Mouse (Mus musculus) liver, embryonic 16.5 days (tissue): ENCODE results near the gene Pgap3. TPM values are rescaled to one million over a fixed set of nuclear protein-coding genes. Genes with fewer than 3 reads are reported as not detected.

ENCODE experiments used
- ATAC-seq: fragments of 200-750 bp; cut with Nextera tagmentation; 2 replicates; pipeline ENCODE4 v1.8.0; 2017; ENCODE audit warnings: low read depth, mild to moderate bottlenecking, moderate number of reproducible peaks, moderate library complexity
- H3K27ac ChIP-seq: fragments of 300-500 bp; sonication (generic); 2 replicates; pipeline ENCODE4 v1.5.1; 2014; ENCODE audit warnings: mild to moderate bottlenecking, low read length
- H3K27me3 ChIP-seq: fragments of 300-500 bp; sonication (generic); 2 replicates; pipeline ENCODE4 v1.6.1; 2014; ENCODE audit warnings: low read depth, low read length, mixed read lengths; ENCODE audit not compliant: control insufficient read depth, insufficient read depth
- H3K36me3 ChIP-seq: fragments of 300-500 bp; sonication (generic); 2 replicates; pipeline ENCODE4 v1.6.1; 2014; ENCODE audit warnings: mild to moderate bottlenecking; ENCODE audit not compliant: control insufficient read depth, insufficient read depth
- H3K4me1 ChIP-seq: fragments of 300-500 bp; sonication (generic); 2 replicates; pipeline ENCODE4 v1.6.1; 2014; ENCODE audit warnings: low read depth, low read length, mixed read lengths; ENCODE audit not compliant: control insufficient read depth
- H3K4me2 ChIP-seq: fragments of 300-500 bp; sonication (generic); 2 replicates; pipeline ENCODE4 v1.6.1; 2014; ENCODE audit warnings: low read depth, low read length, mixed read lengths
- H3K4me3 ChIP-seq: fragments of 300-500 bp; sonication (generic); 2 replicates; pipeline ENCODE4 v1.5.1; 2014; ENCODE audit warnings: low read depth, mild to moderate bottlenecking, low read length
- H3K9ac ChIP-seq: fragments of 300-500 bp; sonication (generic); 2 replicates; pipeline ENCODE4 v1.6.1; 2014; ENCODE audit warnings: low read depth, low read length
- H3K9me3 ChIP-seq: fragments of 300-500 bp; sonication (generic); replicated peaks from 2 replicates; pipeline ENCODE4 v1.6.1; 2016; ENCODE audit warnings: low read length; ENCODE audit not compliant: control insufficient read depth
- WGBS: fragments of 180-500 bp; shearing (Covaris S2); extraction: QIAGEN DNeasy Blood & Tissue Kit; methylation state at CpG from one replicate; pipeline ENCODE4 v1.1.7; 2014; ENCODE audit not compliant: insufficient replicate concordance; 5-methylcytosine and 5-hydroxymethylcytosine counted together
- polyA plus RNA-seq: library from polyadenylated mRNA; unstranded; fragments of >200 nt; fragmentation: Nextera tagmentation; extraction: Ambion mirVana; gene quantifications from 2 replicates; pipeline ENCODE4 v1.2.1, GENCODE M21; 2015

The Pgap3 gene
- polyA plus RNA-seq, 1 experiment from 2014 or later: 3.4 TPM

GRCm38 (mm10) chr11:98400816-98401215 is 526 bp upstream of the Pgap3 start:
- Histone ChIP-seq H3K4me2 (peak overlapping the region; percentile 77), H3K9ac (peak overlapping the region; percentile 83), H3K27ac (peak overlapping the region; percentile 93), H3K4me3 (peak overlapping the region; percentile 82), H3K4me1 (peaks cover 9% of the 10 kb centered on the region), H3K36me3 (no peaks in the 10 kb centered on the region), H3K9me3 (no peaks in the 10 kb centered on the region), H3K27me3 (no peaks in the 10 kb centered on the region; the same call in 1 of the 2 replicates)
- 54% methylated on average over 3 of the region's 3 CpGs for WGBS
- peak; percentile 39; the same call in 1 of the 2 replicates for ATAC-seq

- WGBS: 81% methylated on average over 7 of the region's 7 CpGs
- ATAC-seq: no peak
- Histone ChIP-seq H3K27me3 (no peaks in the 10 kb centered on the region), H3K36me3 (no peaks in the 10 kb centered on the region), H3K27ac (no peak overlapping the region), H3K4me2 (no peak overlapping the region), H3K9ac (no peak overlapping the region), H3K4me1 (peaks cover 34% of the 10 kb centered on the region), H3K4me3 (no peak overlapping the region), H3K9me3 (no peaks in the 10 kb centered on the region)
These were observed 2.3 kb downstream of the Pgap3 start for GRCm38 (mm10) chr11:98397946-98398345.

- H3K27ac ChIP-seq: peak overlapping the region; percentile 88
- H3K9ac ChIP-seq: peak overlapping the region; percentile 48
- H3K4me2 ChIP-seq: peak overlapping the region; percentile 37
- no peaks in the 10 kb centered on the region for H3K27me3 ChIP-seq
- peak; percentile 49 for ATAC-seq
- WGBS: 9% methylated on average over 4 of the region's 4 CpGs
- H3K36me3 ChIP-seq: no peaks in the 10 kb centered on the region
- no peaks in the 10 kb centered on the region for H3K9me3 ChIP-seq
- peaks cover 35% of the 10 kb centered on the region for H3K4me1 ChIP-seq
- no peak overlapping the region for H3K4me3 ChIP-seq
These were observed 5.2 kb downstream of the Pgap3 start for GRCm38 (mm10) chr11:98395041-98395440.

GRCm38 (mm10) chr11:98394301-98394700 is 6.0 kb downstream of the Pgap3 start:
- Histone ChIP-seq H3K27me3 (no peaks in the 10 kb centered on the region), H3K4me3 (no peak overlapping the region), H3K9ac (peak overlapping the region; percentile 12; the same call in 1 of the 2 replicates), H3K27ac (peak overlapping the region; percentile 88), H3K36me3 (no peaks in the 10 kb centered on the region), H3K4me1 (peaks cover 35% of the 10 kb centered on the region), H3K9me3 (no peaks in the 10 kb centered on the region), H3K4me2 (no peak overlapping the region)
- ATAC-seq: no peak
- WGBS: 63% methylated on average over 6 of the region's 6 CpGs

GRCm38 (mm10) chr11:98393317-98393716 is 7.0 kb downstream of the Pgap3 start:
- Histone ChIP-seq H3K4me2 (peak overlapping the region; percentile 54), H3K9ac (peak overlapping the region; percentile 3; the same call in 1 of the 2 replicates), H3K27ac (peak overlapping the region; percentile 88), H3K4me1 (peaks cover 35% of the 10 kb centered on the region), H3K9me3 (no peaks in the 10 kb centered on the region), H3K36me3 (no peaks in the 10 kb centered on the region), H3K4me3 (no peak overlapping the region), H3K27me3 (peaks cover 4% of the 10 kb centered on the region; the same call in 1 of the 2 replicates)
- 6% methylated on average over 6 of the region's 6 CpGs for WGBS
- peak; percentile 71 for ATAC-seq

- Histone ChIP-seq H3K36me3 (no peaks in the 10 kb centered on the region), H3K4me2 (peak overlapping the region; percentile 54), H3K9ac (peak overlapping the region; percentile 52), H3K9me3 (no peaks in the 10 kb centered on the region), H3K4me3 (0 out of 2 replicates have a peak overlapping the region, but pooled peaks have one; percentile 16), H3K4me1 (peaks cover 35% of the 10 kb centered on the region), H3K27me3 (peaks cover 7% of the 10 kb centered on the region), H3K27ac (peak overlapping the region; percentile 88)
- ATAC-seq: peak; percentile 80
- WGBS: 25% methylated on average over 4 of the region's 4 CpGs
These were observed 7.6 kb downstream of the Pgap3 start for GRCm38 (mm10) chr11:98392645-98393044.

- H3K4me2 ChIP-seq: peak overlapping the region; percentile 54; the same call in 1 of the 2 replicates
- no peaks in the 10 kb centered on the region for H3K9me3 ChIP-seq
- peaks cover 35% of the 10 kb centered on the region for H3K4me1 ChIP-seq
- H3K27me3 ChIP-seq: peaks cover 13% of the 10 kb centered on the region
- H3K4me3 ChIP-seq: no peak overlapping the region
- no peak overlapping the region for H3K9ac ChIP-seq
- H3K36me3 ChIP-seq: no peaks in the 10 kb centered on the region
- no peak for ATAC-seq
- WGBS: 40% methylated on average over 8 of the region's 8 CpGs
- H3K27ac ChIP-seq: peak overlapping the region; percentile 88
These were observed 8.3 kb downstream of the Pgap3 start for GRCm38 (mm10) chr11:98392034-98392433.

- ATAC-seq: no peak
- H3K9ac ChIP-seq: no peak overlapping the region
- no peak overlapping the region for H3K4me3 ChIP-seq
- peaks cover 33% of the 10 kb centered on the region for H3K4me1 ChIP-seq
- no peak overlapping the region for H3K4me2 ChIP-seq
- 71% methylated on average over 12 of the region's 12 CpGs for WGBS
- H3K36me3 ChIP-seq: no peaks in the 10 kb centered on the region
- H3K27ac ChIP-seq: no peak overlapping the region
- no peaks in the 10 kb centered on the region for H3K9me3 ChIP-seq
- H3K27me3 ChIP-seq: peaks cover 32% of the 10 kb centered on the region
These were observed 10.1 kb downstream of the Pgap3 start for GRCm38 (mm10) chr11:98390141-98390540.

- no peak overlapping the region for H3K27ac ChIP-seq
- peaks cover 24% of the 10 kb centered on the region for H3K4me1 ChIP-seq
- no peaks in the 10 kb centered on the region for H3K36me3 ChIP-seq
- 20% methylated on average over 9 of the region's 9 CpGs for WGBS
- H3K9ac ChIP-seq: no peak overlapping the region
- no peaks in the 10 kb centered on the region for H3K9me3 ChIP-seq
- H3K4me3 ChIP-seq: no peak overlapping the region
- H3K27me3 ChIP-seq: peaks cover 39% of the 10 kb centered on the region
- no peak for ATAC-seq
- H3K4me2 ChIP-seq: no peak overlapping the region
These were observed 11.0 kb downstream of the Pgap3 start for GRCm38 (mm10) chr11:98389221-98389780.
